Mouse (Mus musculus) kidney, embryonic 16.5 days (tissue): ENCODE results near the gene 2810006K23Rik. TPM values are rescaled to one million over a fixed set of nuclear protein-coding genes. Genes with fewer than 3 reads are reported as not detected.
"Not testable (repeated sequence)": the region's sequence is repeated elsewhere in the genome, so short reads cannot be mapped to it uniquely, and the experiment has no call there.

Source experiments
- ATAC-seq: fragments of 200-750 bp; cut with Nextera tagmentation; 2 replicates; pipeline ENCODE4 v1.8.0; 2017; ENCODE audit warnings: moderate TSS enrichment; ENCODE audit not compliant: low FRiP score, low TSS enrichment
- H3K27ac ChIP-seq: fragments of 300-500 bp; sonication (generic); 2 replicates; pipeline ENCODE4 v1.5.1; 2014; ENCODE audit warnings: low read length
- H3K27me3 ChIP-seq: fragments of 300-500 bp; sonication (generic); 2 replicates; pipeline ENCODE4 v1.6.1; 2014; ENCODE audit warnings: low read length, control low read depth, mixed read lengths; ENCODE audit not compliant: insufficient read depth
- H3K36me3 ChIP-seq: fragments of 300-500 bp; sonication (generic); 2 replicates; pipeline ENCODE4 v1.6.1; 2014; ENCODE audit warnings: low read length, control low read depth, mixed read lengths; ENCODE audit not compliant: insufficient read depth
- H3K4me1 ChIP-seq: fragments of 300-500 bp; sonication (generic); 2 replicates; pipeline ENCODE4 v1.6.1; 2014; ENCODE audit warnings: low read length, control low read depth, mixed read lengths; ENCODE audit not compliant: insufficient read depth
- H3K4me2 ChIP-seq: fragments of 300-500 bp; sonication (generic); replicated peaks from 2 replicates; pipeline ENCODE4 v1.6.1; 2014; ENCODE audit warnings: low read depth, low read length
- H3K4me3 ChIP-seq: fragments of 300-500 bp; sonication (generic); 2 replicates; pipeline ENCODE4 v1.5.1; 2014; ENCODE audit warnings: mild to moderate bottlenecking, low read length
- H3K9ac ChIP-seq: fragments of 300-500 bp; sonication (generic); replicated peaks from 2 replicates; pipeline ENCODE4 v1.6.1; 2014; ENCODE audit warnings: low read length
- H3K9me3 ChIP-seq: fragments of 300-500 bp; sonication (generic); 2 replicates; pipeline ENCODE4 v1.6.1; 2016; ENCODE audit warnings: low read length, control low read depth
- WGBS: fragments of 180-500 bp; shearing (Covaris S2); extraction: QIAGEN DNeasy Blood & Tissue Kit; methylation state at CpG from one replicate; pipeline ENCODE4 v1.1.7; 2014; 5-methylcytosine and 5-hydroxymethylcytosine counted together
- polyA plus RNA-seq: library from polyadenylated mRNA; unstranded; fragments of >200 nt; fragmentation: Nextera tagmentation; extraction: Ambion mirVana; gene quantifications from 2 replicates; pipeline ENCODE4 v1.2.1, GENCODE M21; 2015

2810006K23Rik gene
- polyA plus RNA-seq, 1 experiment from 2014 or later: 18.5 TPM

GRCm38 (mm10) chr5:124302853-124303252 is 25.0 kb upstream of the 2810006K23Rik start:
- not testable (repeated sequence) for H3K4me2 ChIP-seq, H3K9ac ChIP-seq, H3K4me3 ChIP-seq, H3K27ac ChIP-seq, H3K9me3 ChIP-seq, H3K4me1 ChIP-seq, H3K27me3 ChIP-seq, ATAC-seq
- peaks cover 31% of the 10 kb centered on the region for H3K36me3 ChIP-seq
- 91% methylated on average over 6 of the region's 6 CpGs for WGBS

DNA sequence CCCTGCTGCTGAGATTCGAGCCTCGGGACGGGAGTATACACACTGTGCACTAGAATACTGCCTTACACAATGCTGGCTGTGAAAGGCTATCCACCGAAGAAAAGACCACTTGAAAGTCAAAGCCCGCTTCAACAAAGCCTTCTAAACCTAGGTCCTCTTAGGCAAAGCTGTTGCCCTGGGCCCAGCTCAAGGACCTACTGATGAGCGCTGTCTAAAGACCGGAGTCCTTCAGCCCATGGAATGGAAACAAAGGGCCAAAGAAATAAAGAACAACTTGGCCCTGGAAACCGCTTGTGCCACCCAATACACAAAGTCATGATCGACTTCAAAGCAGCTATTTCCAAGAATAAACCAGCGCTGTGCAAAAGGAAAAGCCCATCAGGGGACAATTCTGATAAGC is 18.7 kb upstream of the 2810006K23Rik start:
- H3K36me3 ChIP-seq: peaks cover 46% of the 10 kb centered on the region
- WGBS: 93% methylated on average over 10 of the region's 10 CpGs
- ATAC-seq: no peak

DNA sequence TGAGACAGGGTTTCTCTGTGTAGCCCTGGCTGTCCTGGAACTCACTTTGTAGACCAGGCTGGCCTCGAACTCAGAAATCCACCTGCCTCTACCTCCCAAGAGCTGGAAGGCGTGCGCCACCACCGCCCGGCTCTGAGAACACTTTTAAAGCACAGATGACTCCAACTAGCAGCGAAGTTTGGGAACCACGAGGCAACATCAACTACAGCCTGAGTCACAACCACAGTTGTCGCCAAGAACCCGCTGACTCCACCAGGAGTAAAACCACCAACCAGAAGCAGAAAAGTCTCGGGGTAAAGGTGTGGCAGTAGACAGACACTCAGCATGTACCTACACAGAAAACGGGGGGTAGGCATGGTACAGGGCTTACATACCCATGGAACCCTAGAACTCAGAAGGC is 17.8 kb upstream of the 2810006K23Rik start:
- Histone ChIP-seq H3K9me3 (no peaks in the 10 kb centered on the region; the same call in 1 of the 2 replicates), H3K4me1 (no peaks in the 10 kb centered on the region), H3K4me2 (no peak overlapping the region), H3K27ac (no peak overlapping the region), H3K4me3 (no peak overlapping the region), H3K27me3 (no peaks in the 10 kb centered on the region), H3K9ac (no peak overlapping the region), H3K36me3 (peaks cover 51% of the 10 kb centered on the region)
- WGBS: 98% methylated on average over 11 of the region's 11 CpGs
- ATAC-seq: no peak

More for the DNA sequence above, 18.7 kb upstream of the 2810006K23Rik start:
- no peaks in the 10 kb centered on the region for H3K4me1 ChIP-seq
- H3K9me3 ChIP-seq: no peaks in the 10 kb centered on the region; the same call in 1 of the 2 replicates
- no peak overlapping the region for H3K27ac ChIP-seq
- no peak overlapping the region for H3K9ac ChIP-seq
- no peak overlapping the region for H3K4me3 ChIP-seq
- H3K27me3 ChIP-seq: no peaks in the 10 kb centered on the region
- H3K4me2 ChIP-seq: no peak overlapping the region

GRCm38 (mm10) chr5:124315498-124315897 is 12.4 kb upstream of the 2810006K23Rik start:
- H3K9ac ChIP-seq: no peak overlapping the region
- no peak overlapping the region for H3K4me3 ChIP-seq
- H3K9me3 ChIP-seq: no peaks in the 10 kb centered on the region; the same call in 1 of the 2 replicates
- H3K4me1 ChIP-seq: no peaks in the 10 kb centered on the region
- H3K4me2 ChIP-seq: no peak overlapping the region
- H3K27ac ChIP-seq: no peak overlapping the region
- no peaks in the 10 kb centered on the region for H3K27me3 ChIP-seq
- no peak for ATAC-seq
- H3K36me3 ChIP-seq: peaks cover 49% of the 10 kb centered on the region
- WGBS: 87% methylated on average over 9 of the region's 9 CpGs

DNA sequence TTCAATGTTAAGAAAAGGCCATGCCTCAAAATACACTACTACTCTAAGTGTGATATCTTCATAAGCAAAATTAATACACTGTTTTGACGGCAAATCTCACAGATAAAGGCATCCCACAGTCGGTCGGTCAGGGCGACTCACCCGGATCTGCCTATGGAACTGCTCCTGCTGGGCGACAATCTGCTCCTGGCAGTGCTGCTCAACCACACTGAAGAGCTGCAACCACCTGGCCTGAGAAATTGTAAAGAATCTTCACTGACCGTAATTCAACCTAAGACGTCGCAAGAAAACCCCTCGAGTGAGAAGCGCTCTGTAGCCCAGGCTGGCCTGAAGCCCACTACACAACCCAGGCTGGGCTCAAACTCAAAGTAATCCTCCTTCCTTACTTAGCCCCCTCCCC is 11.9 kb upstream of the 2810006K23Rik start:
- H3K9ac ChIP-seq: no peak overlapping the region
- WGBS: 91% methylated on average over 11 of the region's 11 CpGs
- no peaks in the 10 kb centered on the region for H3K4me1 ChIP-seq
- H3K4me2 ChIP-seq: no peak overlapping the region
- H3K4me3 ChIP-seq: no peak overlapping the region
- peaks cover 45% of the 10 kb centered on the region for H3K36me3 ChIP-seq
- no peaks in the 10 kb centered on the region for H3K27me3 ChIP-seq
- no peak overlapping the region for H3K27ac ChIP-seq
- ATAC-seq: no peak
- no peaks in the 10 kb centered on the region; the same call in 1 of the 2 replicates for H3K9me3 ChIP-seq

- ATAC-seq: no peak
- H3K27me3 ChIP-seq: no peaks in the 10 kb centered on the region
- no peaks in the 10 kb centered on the region for H3K9me3 ChIP-seq
- 94% methylated on average over 7 of the region's 7 CpGs for WGBS
- H3K36me3 ChIP-seq: peaks cover 39% of the 10 kb centered on the region
- H3K9ac ChIP-seq: no peak overlapping the region
- H3K4me2 ChIP-seq: no peak overlapping the region
- no peaks in the 10 kb centered on the region for H3K4me1 ChIP-seq
- H3K4me3 ChIP-seq: no peak overlapping the region
- H3K27ac ChIP-seq: no peak overlapping the region
Measured at GRCm38 (mm10) chr5:124317648-124318047, 10.2 kb upstream of the 2810006K23Rik start.

DNA sequence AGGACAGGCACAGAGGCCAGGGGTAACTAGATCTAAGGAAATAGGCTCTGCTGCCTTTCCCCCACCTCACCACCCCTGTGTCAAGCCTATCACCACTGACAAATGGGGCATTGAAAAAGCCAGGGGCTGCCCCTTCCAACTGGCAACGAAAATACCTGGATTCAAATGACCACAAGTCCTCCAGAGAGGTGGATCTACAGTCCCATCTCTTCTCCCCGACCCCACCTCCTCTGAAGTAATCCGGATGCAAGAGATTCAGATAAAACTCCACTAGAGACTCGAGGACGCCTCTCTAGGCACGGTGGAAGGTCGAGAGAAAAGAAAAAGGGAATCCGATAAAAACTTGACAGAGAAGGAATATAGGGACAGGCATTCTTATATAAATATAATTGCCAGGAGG is 1.1 kb upstream of the 2810006K23Rik start:
- Histone ChIP-seq H3K4me1 (peaks cover 16% of the 10 kb centered on the region), H3K27ac (peak overlapping the region; percentile 96), H3K4me3 (peak overlapping the region; percentile 85), H3K9ac (peak overlapping the region; percentile 87), H3K27me3 (no peaks in the 10 kb centered on the region), H3K9me3 (no peaks in the 10 kb centered on the region), H3K36me3 (peaks cover 10% of the 10 kb centered on the region; the same call in 1 of the 2 replicates), H3K4me2 (peak overlapping the region; percentile 96)
- no peak for ATAC-seq
- 2% methylated on average over 8 of the region's 8 CpGs for WGBS

DNA sequence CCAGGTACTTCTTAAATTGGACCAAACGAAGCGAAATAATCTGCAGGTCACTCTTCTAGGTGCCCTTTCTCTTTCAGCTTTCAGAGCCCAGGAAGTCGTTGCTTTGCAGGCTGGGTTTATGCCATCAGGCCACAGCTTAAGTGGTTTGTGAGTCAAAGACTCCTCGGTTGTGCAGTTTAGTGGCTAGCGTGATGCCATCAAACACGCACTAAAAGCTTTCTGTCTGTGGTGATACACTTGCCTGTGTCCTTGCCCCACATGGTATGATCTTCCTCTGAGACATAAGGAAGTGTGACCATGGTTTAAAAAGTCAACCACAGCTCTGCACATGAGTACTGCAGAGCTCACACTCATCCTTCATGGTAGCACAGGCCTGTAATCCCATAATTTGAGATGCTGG is 2.2 kb downstream of the 2810006K23Rik start:
- no peak overlapping the region for H3K4me2 ChIP-seq
- H3K4me3 ChIP-seq: no peak overlapping the region
- H3K9ac ChIP-seq: no peak overlapping the region
- H3K9me3 ChIP-seq: no peaks in the 10 kb centered on the region
- no peaks in the 10 kb centered on the region for H3K27me3 ChIP-seq
- WGBS: 92% methylated on average over 6 of the region's 6 CpGs
- no peak for ATAC-seq
- peaks cover 32% of the 10 kb centered on the region for H3K4me1 ChIP-seq
- H3K36me3 ChIP-seq: no peaks in the 10 kb centered on the region
- no peak overlapping the region for H3K27ac ChIP-seq

- H3K36me3 ChIP-seq: no peaks in the 10 kb centered on the region
- H3K27me3 ChIP-seq: no peaks in the 10 kb centered on the region
- no peak overlapping the region for H3K4me2 ChIP-seq
- H3K9ac ChIP-seq: peak overlapping the region; percentile 35; the same call in 1 of the 2 replicates
- H3K4me1 ChIP-seq: peaks cover 29% of the 10 kb centered on the region
- H3K9me3 ChIP-seq: no peaks in the 10 kb centered on the region
- peak; percentile 93 for ATAC-seq
- H3K4me3 ChIP-seq: no peak overlapping the region
- 20% methylated on average over 6 of the region's 6 CpGs for WGBS
- peak overlapping the region; percentile 86 for H3K27ac ChIP-seq
Measured at GRCm38 (mm10) chr5:124334392-124334791, 6.5 kb downstream of the 2810006K23Rik start.

- no peak overlapping the region for H3K4me2 ChIP-seq
- peaks cover 3% of the 10 kb centered on the region; the same call in 1 of the 2 replicates for H3K36me3 ChIP-seq
- no peak overlapping the region for H3K9ac ChIP-seq
- no peak overlapping the region for H3K4me3 ChIP-seq
- H3K9me3 ChIP-seq: no peaks in the 10 kb centered on the region
- no peak for ATAC-seq
- peaks cover 29% of the 10 kb centered on the region for H3K4me1 ChIP-seq
- 84% methylated on average over 9 of the region's 9 CpGs for WGBS
- no peaks in the 10 kb centered on the region for H3K27me3 ChIP-seq
- no peak overlapping the region for H3K27ac ChIP-seq
Measured at GRCm38 (mm10) chr5:124337103-124337502, 9.2 kb downstream of the 2810006K23Rik start.
